Mouse (Mus musculus) kidney, adult 2 months (tissue): ENCODE measurements around the gene Bahd1.

Experiments used
- CTCF ChIP-seq: fragments of 200-500 bp; conservative IDR thresholded peaks from 2 replicates; pipeline ENCODE4 v1.5.1; 2011; ENCODE audit warnings: low read depth, mild to moderate bottlenecking, control low read depth, low read length, moderate library complexity, mixed read lengths; ENCODE audit not compliant: insufficient read depth, insufficient read length
- POLR2A ChIP-seq: fragments of 200-500 bp; IDR thresholded peaks from one replicate; pipeline ENCODE4 v1.6.1; 2011; ENCODE audit warnings: low read depth, low read length, control low read depth

- TF ChIP-seq CTCF: no peak
- no peak for TF ChIP-seq POLR2A
Observed at GRCm38 (mm10) chr2:118876453-118876852, 23.7 kb upstream of the Bahd1 start.
